Mouse (Mus musculus) lung, postnatal 36 days (tissue): ENCODE measurements around the gene Gm44805.

Experiments used
- DNase-seq: peaks from one replicate; pipeline ENCODE4 v3.0.0; 2022; ENCODE audit warnings: mixed read lengths

Gm44805 gene

DNA sequence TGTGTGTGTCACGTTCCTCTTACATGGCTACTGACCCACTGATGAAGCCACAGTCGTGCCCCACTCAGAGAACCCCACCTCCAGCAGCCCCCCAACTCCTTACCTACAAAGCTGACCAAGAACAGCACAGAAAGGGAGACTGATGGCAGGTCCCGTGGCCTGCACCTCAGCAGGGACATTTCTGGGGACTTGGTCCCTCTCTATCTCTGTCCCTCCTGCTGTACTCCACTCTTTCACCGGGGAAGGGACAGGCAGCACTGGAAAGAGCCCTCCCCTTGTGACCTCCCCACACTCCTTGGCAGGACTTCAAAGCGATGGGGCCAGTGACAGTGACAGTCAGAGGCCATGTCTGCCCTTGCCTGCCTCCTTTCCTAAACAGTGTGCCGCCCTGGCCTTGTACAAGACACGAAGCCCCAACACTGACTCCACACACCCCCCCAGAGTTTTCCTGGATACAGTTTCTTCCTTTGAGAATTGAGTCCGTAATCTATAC is at the start of gene Gm44805, which contains the start of gene Apoc4:
Gene Gm44805 (minus strand): TSS at position 222 of the 493 bp plus-strand sequence.
Gene Apoc4 (minus strand): TSS at position 278 of the 493 bp plus-strand sequence.
- no peak for DNase-seq

DNA sequence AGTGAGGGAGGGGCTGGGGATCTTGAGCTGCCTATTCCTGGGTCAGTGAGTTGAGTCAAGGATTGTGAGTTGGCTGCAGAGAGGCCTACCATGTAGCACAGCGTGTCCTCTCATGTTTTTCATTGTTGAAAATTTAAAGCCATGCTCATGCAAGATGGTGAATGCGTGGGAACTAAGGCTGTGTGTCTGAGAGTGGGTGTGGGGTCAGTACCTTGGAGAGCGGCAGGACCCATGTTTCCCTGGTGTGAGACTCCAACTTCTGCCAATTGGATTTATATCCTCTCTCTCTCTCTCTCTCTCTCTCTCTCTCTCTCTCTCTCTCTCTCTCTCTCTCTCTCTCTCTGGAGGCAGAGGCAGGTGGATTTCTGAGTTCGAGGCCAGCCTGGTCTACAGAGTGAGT is 45.3 kb upstream of the Gm44805 start:
- DNase-seq = no peak

DNA sequence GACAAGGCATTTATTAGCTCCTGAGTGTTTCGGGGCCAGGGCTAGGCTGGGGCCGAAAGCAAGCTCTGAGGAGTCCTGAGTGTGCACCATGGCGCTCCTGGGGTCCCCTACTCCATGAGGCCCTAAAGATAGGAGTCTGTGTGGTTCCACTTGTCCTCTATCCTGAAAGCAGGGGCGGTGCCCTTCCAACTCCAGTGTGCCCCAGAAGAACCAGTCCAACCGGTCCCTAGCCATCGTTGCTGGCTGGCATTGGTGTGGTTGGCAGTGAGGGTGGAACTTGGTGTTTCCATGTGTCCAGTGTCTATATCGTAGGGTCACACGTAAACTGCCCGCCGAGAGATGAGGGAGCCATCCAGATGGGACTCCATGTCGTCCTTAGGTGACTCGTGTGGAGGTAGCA is 42.9 kb upstream of the Gm44805 start:
- peak; percentile 84 for DNase-seq

DNA sequence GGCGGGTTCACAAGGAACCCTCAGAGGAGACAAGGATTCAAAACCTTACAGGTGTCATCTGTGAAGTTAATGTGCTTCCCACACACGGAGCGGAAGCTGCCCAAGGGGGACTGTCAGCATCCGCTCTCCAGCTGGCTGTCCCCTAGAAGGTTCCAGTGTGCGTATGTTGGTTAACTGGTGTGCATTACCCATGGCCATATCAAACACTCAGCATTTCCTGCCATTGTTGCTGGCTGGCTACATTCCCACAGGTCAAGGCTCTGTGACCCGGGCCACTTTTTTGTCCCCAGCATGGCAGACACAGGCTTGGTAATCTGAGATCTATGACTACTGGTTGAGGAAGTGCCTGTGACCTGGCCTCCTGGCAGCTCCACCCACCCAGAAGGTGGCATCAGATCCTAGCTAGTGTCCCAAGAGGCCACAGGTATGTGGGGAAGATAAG is 41.6 kb upstream of the Gm44805 start:
- peak; percentile 81 for DNase-seq

DNA sequence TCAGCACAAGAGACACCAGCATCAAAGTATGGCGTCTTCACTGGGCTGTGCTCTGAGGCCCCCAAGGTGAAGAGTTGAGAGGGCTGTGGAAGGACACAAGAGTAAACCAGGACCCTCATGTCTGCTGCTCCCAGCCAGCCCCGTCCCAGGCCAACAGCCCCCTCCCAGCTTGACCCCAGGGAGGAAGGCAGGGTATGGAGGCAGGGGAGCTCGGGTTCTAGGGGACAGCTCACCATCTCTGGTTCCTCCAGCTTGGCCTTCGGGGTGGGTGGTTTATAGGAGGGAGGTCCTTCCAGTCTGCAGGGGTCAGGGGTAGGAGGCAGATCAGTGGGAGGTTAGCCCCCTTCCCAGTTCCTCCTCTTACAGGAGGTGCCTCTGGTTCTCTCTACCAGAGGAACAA is 38.0 kb upstream of the Gm44805 start:
- DNase-seq = no peak

DNA sequence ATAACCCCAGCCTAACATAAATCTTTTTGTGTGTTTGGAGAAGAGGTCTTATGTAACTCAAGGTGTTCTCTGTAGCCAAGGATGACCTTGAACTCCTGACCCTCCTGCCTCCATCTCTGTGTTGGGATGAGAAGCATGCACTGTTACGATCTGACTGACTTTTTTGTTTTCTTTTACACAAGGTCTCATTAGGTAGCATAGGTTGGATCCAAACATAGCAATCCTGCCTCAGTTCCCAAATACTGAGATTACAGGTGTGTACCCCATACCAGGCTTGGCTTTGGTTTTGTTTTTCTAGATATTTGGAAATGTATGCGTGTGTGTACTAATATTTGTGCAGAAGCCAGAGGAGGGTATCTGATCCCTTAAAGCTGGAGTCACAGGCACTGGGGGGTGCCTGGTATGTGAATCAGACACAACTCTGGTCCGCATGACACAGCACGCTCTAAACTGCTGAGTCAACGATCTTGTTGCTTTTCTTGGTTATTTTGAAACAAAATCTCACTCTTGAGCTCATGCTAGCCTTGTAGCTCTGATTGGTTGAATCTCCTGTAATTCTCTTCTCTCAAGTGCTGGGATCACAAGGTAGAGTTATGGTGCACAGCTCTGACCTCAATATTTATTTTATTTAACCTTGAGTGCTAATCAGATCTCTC is 37.2 kb upstream of the Gm44805 start:
- DNase-seq = no peak

DNA sequence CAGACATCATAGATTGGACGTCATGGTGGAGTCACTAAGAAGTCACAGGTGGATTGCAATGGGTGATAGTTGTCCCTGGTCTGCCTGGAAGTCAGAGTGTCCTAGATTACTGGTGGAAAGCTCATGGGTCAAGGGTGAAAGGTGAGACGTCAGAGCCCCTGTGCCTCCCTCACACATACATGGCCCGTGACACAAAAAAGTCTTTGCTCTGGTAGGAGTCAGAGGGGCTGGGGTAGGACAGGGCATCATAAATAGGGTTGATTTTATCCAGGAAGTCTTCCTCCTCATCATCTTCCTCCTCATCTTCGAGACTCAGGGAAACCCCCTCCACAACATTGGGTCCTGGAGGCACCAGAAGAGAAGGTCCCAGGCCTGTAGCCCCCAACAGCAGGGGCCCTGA is 36.1 kb upstream of the Gm44805 start:
- DNase-seq = no peak

DNA sequence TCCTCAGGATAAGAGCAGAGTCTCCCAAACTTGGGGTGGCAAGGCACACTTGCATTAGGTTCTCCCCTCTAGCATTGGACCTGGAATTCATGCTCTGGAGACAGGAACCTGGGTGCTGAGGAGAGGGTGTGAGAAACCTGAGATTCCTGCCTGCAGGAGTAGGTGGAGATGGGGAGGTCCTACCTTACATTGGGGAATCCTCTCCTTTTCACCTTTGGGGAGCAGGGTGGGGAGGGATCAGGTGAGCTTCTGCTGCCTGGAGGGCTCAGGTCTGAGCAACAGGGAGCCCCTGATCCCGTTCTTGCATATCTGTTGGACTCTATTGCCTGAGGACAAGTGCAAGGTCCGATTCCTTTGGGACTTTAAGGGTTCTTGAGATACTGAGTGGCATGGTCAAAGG is 35.6 kb upstream of the Gm44805 start:
- no peak for DNase-seq

DNA sequence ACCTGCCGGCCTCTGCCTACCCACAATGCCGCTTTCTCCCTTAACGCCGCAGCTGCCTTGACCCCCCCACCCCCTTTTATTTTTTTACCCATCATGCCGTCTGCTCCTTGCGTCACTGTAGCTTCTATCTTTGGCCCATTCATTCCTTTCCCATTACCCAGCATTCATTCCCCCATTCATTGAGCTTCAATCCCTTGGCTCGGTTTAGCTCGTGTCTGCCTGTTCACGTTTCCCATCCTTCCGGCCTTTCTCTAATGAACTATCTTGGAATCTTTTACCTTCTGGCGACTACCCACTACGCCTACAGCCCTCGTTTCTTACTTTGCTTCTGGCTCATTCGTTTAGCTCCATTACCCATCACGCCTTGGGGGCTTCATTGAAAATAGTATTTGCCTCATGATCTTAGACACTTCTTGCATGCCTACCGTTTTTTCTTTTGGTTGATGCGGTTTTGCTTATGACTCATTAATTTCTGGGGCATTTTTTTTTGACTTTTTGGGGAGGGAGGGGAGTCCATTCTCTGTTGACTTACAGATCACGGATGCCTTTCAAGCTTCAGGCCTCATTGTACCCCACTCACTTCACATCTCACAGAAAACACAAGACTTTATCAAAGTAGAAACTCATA is 34.9 kb upstream of the Gm44805 start:
- DNase-seq = no peak

DNA sequence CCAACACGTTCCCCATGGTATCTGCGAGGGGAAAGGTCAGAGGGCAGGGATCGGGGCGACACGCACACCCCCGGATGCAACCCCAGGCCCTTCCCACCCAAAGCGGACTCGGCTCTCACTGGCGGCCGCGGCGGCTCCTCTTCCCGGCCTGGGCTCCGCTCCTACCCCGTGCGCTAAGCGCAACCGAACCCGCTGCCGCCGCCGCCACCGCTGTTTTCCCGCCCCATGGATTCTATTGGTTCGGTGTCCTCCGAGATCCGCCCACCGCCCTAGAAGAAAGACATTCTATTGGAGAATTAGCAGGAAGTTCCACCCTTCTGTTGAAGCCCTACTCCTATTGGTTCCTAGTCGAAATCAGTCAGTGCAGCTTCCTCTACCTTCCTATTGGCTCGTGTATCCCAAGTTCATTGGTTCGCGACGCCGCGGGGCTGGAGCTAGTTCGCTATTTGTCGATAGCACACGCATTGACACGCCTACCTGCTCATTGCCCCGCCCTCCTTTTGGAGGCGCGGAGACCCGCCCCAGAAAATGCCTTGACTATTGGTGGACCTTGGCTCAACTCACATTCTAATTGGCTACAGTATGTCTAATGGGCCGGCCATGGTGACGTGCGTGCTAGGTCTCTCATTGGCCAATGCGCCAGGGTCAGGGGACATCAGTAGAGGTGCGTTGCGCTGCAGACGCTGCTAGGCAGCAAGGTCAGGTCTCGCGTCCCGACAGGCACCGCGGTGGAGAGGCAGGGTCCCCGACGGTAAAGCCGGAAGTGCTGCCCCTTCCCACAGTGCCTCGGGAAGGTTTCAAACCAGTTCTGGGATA is 34.2 kb upstream of the Gm44805 start, which contains the start of gene Tomm40:
Gene Tomm40 (minus strand): TSS at position 200 of the 816 bp plus-strand sequence.
- peak; percentile 100 for DNase-seq

DNA sequence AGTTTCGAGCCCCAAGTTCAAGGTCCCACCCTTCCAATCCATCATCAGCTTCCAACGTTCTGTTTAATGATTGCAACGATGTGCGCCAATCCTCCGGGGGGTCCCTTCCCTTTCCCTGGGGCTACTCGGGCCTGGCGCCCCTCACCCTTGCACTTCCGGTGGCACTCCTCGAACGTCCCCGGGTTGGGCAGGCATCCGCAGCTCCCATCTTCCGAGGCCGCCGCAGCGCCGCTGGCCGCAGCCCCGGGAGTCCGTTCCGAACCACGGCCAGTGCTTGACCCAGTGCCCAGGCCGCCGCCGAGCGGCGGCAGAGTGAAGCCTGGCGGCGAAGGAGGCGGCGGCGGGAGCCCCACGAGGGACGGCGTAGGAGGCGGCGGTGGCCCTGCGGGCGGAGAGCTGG is 33.6 kb upstream of the Gm44805 start:
- DNase-seq = no peak

DNA sequence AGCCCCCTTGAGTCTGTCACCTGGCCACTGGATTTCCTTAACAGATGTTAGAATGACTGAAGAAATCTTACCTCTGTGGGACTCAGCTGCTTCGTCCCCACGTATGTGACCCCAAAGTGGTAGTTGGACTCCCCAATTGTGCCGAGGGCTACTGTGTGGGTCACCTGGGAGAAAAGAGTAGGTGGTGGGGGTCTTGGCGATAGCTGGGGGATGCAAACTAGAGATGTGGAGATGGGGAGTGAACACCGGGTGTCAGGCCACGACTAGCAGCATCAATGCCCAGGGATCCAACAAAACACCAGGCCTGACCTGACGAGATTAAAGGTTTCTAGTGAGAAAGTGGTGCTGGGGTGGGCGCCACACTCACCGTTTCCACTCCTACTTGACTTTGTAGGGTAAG is 32.4 kb upstream of the Gm44805 start:
- no peak for DNase-seq

DNA sequence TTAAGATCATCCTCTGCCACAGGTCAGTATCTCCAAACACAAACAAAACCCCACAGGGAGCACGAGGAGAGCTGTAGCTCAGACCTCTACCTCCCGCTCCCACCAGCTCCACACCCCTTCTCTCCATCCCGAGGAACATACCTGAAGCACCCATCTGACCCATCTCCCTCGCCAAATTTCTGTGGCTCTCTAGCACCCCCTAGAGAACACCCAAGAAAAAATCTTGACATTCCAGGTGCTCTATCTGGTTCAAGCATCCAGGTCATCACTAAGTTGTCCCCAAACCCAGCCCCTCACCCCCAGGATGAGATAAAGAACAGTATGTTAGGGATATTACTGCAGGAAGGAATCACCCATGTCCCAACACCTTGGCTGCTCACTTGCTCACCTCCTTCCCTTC is 32.0 kb upstream of the Gm44805 start:
- DNase-seq = no peak

DNA sequence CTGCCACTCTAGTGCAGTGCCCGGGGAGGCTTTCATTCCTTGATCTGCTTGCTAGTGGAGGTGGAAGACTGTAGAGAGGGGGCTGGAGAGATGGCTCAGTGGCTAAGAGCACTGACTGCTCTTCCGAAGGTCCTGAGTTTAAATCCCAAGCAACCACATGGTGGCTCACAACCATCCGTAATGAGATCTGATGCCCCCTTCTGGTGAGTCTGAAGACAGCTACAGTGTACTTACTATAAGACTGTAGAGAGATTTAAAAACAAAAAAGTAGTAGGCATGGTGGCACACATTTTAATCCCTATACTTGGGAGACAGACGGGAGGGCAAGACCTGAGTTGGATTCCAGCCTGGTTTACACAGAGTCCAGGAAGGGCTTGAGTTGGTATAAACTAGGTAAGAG is 31.2 kb upstream of the Gm44805 start:
- DNase-seq = no peak

DNA sequence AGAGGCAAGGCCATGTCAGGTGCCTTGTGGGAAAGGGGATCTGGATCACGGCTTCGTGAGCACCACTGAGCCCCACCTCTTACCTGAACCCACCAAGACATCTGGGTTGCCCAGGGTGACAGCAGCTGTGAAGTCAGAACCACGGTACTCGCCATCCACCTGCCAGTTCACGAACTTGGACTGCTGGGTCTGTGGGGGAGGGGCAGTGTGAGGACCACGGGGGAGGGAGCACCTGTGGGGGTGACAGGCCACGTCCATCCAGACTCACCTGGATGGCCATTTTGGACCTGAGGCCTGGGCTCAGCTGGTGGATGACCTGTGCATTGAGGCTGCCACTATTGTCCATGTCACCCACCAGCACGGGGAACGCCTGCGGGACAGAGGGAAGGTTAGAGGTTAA is 29.4 kb upstream of the Gm44805 start:
- DNase-seq = no peak

DNA sequence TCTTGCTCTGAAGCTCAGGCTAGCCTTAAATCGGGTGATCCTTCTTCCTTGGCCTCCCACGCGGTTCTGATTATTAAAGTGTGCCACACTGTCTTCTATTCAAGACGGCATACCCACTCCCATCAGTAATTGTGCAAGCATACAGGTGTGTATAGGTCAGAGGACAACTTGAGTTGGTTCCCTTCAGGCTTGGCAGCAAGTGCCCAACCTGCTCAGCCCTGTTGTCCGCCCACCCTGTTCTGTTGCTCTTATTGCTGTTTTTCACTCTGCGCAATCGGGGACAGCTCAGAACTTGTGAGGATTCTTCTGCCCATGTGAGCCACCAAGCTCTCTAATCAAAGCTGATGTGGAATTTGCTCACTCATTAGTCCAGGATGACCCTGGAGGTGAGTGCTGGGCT is 24.0 kb upstream of the Gm44805 start:
- DNase-seq = no peak

DNA sequence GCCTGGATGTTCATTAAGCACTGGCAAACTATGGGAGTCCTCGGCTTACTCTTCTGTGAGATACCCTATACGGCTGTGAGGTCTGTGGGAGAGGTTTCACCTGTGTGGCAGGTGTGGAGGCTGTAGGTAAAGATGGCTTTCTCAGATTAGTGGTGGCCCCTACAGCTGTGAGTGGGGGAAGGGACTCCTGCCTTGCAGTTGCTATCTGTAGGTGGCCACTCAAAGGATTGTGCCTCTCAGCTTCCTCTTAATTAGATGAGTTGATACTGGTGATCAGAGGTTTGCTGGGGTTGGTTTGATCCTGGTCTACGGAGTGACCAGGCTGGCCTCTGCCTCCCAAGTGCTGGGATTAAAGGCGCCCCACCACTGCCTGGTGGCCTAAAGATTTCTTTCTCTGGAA is 23.3 kb upstream of the Gm44805 start:
- no peak for DNase-seq

DNA sequence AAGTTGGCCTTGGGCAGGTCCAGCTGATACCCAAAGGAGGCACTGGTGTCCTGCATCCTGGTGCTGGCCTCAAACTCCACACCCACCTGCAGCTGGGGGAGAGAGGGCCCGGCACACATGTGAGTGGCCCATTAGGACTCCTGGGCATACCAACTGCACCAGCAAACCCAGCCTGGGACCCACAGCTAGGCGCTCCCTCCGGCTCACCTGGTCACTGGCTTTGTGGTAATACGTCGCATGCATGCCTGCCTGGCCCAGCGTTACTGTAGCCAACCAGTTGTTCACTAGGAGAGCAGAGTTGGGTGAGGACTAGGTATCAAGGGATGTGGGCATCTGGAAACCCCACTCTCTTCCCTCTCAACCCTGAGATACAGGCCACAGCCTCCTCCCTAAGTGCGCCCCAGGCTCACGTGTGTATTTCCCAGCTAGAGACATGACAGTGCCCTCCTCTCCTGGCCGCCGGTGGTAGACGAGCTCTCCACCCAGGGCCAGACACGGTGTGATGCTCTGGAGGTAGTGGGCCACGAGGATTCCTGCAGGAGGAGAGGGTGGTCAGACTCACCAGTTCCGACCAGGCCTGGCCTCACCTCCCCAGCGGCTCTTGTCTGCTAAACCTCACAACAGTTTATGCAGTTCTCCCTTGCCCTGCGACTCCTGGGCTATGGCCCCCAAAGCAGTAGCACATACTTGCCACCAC is 21.8 kb upstream of the Gm44805 start:
- no peak for DNase-seq

DNA sequence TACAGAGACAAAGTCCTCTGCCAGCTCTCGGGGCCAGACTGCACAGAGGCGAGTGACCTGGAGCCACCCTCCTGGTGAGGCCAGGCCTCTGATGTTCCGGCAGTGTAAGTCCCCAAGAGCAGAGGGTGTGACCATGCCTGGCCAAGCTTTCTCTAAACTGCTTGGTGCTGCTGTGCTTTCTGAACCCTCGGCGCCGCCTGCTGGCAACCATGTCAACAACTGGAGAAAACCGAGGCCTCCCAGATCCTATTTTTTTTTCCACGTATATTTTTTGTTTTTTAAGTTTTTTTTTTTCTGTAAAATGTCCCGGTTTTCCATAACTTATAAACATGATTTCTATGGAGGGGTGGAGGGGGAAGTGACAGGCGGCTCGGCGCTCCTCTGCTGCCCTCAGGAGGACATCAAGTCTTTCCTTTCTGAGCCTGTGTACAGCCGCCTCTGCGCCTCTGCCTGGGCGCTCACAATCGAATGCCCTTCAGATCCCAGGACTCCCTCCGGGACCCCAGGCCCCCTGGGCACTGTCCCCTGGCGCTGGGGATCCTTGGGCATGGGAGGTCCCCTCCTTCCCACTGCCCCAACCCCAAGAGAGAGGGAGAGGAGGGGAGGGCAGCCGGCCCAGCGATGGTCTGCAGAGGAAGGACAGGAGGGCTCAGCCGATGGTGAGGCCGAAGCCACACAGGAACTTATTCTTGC is 20.0 kb upstream of the Gm44805 start:
- peak; percentile 90 for DNase-seq

DNA sequence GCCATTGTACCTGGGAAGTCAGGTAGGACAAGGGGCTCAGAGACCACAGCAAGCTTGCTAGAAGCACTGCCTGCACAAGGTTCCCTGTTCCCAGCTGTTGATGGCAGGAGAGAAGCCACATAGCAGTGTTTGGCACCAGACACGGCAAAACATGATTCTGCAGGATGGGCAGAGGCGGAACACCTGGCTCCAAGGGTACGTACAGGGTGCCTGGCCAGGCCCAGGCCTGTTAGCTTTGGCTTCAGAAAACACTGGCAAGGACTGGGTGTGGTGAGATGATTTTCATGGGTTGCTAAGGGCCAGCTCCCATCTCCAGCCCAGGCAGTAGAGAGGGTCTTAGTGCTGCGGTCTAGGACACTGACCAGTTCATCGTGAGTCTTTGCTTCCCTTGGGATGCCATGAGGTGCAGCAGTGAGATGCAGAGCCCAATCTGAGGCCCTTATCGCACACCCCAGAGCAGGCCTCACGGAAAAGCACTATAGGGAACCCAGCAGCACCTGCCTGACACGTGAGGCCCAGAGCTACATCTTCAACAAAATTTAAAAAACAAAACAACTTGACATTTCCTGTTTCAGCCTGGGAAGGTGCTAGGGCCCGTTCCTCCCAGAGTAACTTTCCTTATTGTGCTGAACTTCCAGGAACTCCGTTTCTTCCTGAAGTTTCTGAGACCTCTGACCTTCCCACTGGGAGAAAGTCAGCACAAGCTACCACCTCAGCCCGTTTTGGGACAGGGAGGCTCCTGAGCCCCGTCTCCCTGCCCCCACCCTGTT is 19.3 kb upstream of the Gm44805 start:
- no peak for DNase-seq

DNA sequence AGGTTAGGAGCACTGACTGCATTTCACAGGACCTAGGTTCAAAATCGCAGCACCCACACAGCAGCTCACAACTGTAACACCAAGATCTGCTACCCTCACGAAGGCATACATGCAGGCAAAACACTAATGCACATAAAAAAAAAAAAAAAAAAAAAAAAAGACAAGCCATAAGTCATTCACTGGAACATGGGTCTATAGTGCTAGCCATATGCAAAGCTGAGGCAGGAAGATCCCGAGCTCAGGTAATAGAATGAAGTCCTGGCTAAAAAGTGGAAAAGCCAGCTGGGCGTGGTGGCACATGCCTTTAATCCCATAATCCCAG is 18.6 kb upstream of the Gm44805 start:
- DNase-seq = no peak
